Mouse (Mus musculus): Measurements from ENCODE around the gene Trpm8. TPM values are rescaled to one million over a fixed set of nuclear protein-coding genes. Genes with fewer than 3 reads are reported as not detected.

The Trpm8 gene
- polyA plus RNA-seq, 1 experiment, result not detected

DNA sequence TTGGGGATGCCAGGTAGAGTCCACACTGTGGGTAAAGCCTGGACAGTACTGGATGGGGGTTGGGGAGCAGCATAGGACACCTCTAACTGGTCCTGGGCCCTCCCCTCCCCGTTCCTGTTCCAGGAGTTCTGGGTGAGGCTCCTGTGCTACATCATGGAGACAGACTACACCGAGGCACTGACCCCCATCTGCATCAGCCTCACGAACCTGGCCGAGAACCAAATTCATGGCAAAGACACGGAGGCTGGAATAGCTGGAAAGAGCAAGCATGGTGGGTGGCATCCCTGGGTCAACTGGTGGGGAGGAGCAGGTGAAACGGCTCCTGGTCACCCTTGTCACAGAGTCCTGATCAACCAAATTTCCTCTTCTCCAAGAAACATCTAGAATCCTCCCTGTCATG, 38.7 kb upstream of the Trpm8 start:
- no peak for TF ChIP-seq GATA1 (IDR thresholded peaks at IDR 0.05; ENCODE audit: low read length)

DNA sequence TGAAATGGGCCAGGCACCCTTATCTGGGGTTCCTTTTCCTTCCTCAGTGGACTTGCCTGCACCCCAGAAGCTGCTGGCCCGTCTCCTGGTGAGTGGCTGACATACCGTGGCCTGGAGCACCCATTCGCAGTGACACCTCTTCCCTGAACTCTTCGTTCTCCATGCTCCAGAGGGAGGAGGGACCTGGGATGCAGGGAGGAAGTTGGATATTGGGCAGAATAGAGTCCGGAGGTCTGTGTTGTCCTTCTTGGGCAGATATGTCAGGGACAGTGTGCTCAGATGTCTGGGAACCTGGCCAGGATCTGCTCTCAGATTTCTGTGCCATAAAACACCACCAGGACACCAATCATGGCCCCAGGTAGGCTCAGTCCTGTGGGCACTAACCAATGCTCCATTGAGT, 37.4 kb upstream of the Trpm8 start:
- no peak for TF ChIP-seq GATA1 (IDR thresholded peaks at IDR 0.05; ENCODE audit: low read length)

DNA sequence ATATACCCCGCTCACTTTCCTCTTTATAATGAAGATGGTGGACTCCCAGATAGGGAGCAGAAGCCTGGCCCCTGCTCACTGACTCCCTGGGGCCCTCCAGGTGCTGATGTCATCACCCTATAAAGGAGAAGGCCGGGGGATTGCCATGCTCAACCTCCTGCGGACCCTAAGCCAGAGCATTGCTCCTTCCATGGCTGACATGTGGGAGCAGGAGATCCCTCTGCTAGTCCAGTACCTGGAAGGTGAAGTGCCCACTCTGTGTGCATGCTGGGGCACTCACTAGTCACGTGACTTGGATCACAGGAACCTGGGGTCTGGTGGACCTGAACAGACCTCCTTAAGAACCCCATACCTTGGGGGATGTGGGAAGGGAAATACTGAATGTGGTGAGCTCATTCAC, 36.9 kb upstream of the Trpm8 start:
- no peak for TF ChIP-seq GATA1 (IDR thresholded peaks at IDR 0.05; ENCODE audit: low read length)

DNA sequence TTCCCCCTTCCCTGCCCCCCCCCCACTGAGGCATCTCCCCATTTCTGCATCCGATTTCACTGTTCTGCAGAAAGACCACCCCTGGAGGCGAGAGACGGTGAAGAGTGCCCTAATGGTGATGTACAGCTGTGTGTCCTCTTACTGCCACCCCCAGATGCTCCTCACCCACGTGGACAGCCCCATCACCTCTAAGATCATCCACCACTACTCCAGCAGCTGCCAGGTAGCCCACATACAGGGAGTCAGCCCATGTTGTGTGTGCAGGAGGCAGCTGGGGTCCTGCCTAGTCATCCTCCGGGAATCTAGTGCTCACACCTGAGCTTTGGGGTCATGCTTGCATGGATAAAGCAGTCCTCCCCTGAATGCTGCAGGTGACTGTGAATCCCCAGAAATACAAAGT, 33.6 kb upstream of the Trpm8 start:
- no peak for TF ChIP-seq GATA1 (IDR thresholded peaks at IDR 0.05; ENCODE audit: low read length)

DNA sequence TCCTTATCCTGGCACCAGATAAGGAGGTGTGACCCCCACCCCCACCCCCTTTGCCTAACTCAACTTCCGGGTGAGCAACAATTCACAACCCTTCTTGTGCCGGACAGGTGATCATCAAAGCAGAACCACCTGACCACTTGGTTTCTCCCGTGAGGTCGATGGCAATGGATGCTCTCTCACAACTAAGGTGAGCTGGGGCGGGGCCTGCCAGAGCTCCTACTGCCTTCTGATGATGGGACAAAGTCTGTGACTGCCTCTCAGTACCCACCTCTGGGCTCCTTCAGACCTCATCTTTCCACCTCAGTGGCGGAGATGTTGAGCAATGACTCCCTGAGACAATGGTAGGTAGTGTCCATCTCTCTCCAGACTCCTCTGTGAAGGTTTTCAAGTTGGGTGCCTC, 31.6 kb upstream of the Trpm8 start:
- TF ChIP-seq GATA1 (IDR thresholded peaks at IDR 0.05; ENCODE audit: low read length), result no peak

DNA sequence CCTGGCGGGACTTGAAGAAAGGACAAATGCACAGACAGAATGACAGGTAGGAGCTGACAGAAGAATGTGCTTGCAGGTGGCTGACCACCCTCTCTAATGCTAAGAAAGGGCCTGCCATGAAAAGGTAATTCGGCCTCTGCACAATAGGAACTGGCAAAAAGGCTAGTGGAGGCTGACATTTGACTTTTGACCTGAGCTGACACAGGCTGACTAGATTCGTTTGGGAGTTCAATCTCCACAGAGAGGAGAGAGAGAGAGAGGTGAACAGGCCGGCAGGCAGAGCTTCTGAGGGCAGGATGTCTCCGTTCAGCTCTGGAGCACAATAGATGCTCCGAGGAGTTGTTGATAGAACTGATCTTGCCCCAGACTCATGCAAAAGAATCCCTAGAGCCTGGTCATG, 31.1 kb upstream of the Trpm8 start:
- TF ChIP-seq GATA1 (IDR thresholded peaks at IDR 0.05; ENCODE audit: low read length), result no peak

DNA sequence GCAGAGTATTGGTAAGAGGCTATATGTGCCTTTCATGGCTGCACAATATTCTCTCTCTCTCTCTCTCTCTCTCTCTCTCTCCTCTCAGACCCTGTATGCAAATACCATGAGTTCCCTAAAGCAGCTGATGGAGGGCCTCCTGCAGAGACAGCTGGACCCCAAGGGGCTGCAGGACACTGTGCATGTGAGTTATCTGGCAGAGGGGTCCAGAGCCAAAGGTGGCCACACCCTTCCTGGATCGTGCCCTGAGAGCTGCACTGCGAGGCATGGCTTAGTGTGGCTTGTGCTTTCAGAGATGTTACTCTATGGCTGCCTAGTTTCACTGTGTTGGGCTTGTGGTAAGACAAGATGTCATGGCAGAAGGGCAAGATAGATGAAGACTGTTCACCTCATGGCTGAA, 29.8 kb upstream of the Trpm8 start:
- no peak for TF ChIP-seq GATA1 (IDR thresholded peaks at IDR 0.05; ENCODE audit: low read length)

DNA sequence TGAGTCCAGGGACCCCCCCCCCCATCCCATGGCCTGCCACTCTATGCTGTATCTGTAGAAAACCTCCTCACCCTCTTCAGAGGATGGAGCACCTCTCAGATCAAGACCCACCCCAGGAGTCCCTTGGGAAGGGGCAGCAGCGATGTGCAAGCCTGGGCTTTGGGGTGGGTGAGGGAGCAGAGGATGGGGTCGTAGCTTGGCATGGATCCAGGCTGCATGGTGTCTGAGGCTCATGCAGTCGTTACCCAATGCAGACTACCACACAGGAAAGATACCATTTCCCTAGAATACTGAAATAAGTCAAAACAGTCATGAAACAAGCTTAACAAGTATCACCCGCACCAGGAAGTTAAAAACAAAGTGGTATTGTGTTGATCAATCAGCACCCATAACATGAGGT, 28.8 kb upstream of the Trpm8 start:
- no peak for TF ChIP-seq GATA1 (IDR thresholded peaks at IDR 0.05; ENCODE audit: low read length)

DNA sequence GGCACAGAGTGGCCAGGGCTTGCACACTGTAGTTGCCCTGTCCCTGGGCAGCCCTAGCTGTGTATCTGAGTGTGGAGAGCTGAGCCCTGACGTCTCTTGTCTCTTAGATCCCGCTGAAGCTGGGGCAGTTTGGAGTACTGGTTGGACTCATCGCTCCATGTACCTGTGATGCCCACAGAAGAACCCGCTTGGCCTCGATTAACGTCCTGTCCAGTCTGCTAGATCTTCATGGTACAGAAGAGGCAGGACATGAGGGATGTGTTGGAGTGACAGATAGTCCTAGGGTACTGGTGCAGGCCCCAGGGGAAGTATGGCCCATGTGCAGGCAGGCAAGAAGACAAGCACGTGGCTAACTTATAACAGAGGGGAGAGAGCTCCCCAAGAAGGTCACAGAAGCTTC, 27.9 kb upstream of the Trpm8 start:
- no peak for TF ChIP-seq GATA1 (IDR thresholded peaks at IDR 0.05; ENCODE audit: low read length)

DNA sequence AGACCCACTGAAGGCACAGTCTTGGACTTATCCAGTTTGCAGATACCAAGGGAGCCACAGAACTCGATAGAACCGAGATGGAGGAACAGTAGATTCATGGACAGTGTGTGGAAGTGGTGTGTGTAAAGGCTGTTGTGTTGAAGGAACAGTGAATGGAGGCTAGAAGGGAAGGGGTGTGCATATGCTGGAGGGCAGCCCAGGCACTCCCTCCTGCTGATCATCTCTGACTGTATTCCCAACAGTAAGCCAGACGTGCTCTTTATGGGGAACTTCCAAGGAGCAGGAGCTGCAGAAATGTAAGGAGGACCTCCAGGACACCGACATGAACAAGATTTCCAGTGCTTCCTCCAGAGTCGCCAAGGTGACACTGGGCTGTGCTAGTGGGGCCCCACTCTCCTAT, 27.4 kb upstream of the Trpm8 start:
- no peak for TF ChIP-seq GATA1 (IDR thresholded peaks at IDR 0.05; ENCODE audit: low read length)

DNA sequence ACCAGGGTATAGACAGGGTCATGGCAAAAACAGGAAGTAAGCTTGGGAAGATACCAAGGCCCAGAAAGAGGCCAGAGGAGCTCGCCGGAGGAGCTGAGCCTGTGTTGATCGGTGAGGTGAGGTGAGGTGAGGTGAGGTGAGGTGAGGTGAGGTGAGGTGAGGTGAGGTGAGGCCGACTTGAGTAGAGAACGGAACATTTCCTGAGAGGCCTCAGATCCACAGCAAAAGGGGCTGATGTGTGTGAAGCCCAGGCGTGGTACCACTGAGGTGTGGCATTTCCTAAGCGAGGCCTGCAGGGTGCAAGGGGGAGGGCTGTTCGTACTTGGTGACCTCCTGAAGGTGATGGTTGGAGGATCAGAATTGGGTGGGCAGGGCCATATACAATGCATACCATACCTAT, 24.4 kb upstream of the Trpm8 start:
- no peak for TF ChIP-seq GATA1 (IDR thresholded peaks at IDR 0.05; ENCODE audit: low read length)

DNA sequence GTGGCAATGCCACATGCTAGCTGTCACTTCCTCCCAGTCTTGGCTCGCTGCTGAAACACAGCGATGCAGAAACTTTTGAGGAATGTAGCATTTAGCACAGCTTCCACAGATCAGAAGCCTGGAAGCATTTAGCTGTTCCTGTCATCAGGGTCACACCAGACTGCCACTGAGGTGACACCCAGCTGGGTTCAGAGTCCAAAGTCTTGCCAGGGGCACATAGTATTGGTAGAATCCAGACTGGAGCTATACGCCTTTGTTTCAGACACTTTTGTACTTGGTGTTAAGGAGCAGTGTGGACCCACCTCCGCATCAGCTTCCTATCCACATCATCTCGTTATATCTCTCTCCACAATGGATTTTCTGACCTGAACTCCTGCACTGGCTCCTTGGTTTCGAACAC, 23.9 kb upstream of the Trpm8 start:
- no peak for TF ChIP-seq GATA1 (IDR thresholded peaks at IDR 0.05; ENCODE audit: low read length)

DNA sequence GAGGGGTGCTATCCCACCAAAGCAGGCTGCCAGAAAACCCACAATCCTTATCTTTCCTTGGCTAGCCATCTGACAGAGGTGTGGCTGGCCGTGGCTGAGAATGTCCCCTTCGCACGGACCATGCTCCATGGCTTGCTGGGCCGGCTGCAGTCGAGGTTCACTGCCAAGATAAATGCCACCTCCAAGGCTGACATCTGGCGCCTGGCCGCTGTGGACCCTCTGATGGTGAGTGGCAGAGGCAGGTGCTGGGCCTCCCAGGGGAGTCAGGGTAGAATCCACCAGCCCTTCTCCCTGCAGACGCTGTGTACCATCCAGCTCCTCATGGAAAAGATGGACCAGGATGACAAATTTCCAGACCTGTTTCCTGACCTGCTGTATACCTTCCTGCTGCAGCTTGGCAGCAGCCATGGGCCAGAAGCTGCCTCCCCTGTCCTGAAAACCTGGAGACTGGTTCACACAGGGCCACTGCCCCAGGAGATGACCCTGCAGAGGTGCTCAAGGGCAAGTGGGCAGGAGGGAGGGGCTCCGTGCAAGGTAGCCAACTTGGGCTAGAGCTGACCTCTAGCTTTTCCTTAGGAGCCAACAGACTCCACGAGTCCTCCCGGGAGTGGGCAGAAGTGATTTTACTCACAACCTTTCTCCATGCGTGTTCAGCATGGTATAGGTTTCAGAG, 22.5 kb upstream of the Trpm8 start:
- no peak for TF ChIP-seq GATA1 (IDR thresholded peaks at IDR 0.05; ENCODE audit: low read length)

DNA sequence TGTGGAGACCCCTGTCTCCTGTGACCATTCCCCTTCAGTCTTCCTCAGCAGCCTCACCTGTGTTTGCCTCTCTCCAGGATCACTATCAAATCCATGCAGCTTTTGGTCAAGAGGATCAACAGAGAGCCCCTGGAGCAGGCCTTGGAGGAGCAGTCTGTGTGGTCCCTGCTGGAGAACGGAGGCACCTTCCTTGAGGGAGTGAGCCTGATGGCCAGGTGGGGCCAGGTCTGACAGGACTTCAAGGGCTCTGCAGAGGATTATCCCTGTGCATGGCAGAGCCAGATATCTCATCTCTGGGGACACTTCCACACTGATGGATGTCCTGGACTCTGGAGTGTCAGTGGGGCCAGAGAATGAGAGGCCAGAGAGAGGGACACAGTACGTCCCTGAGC, 22.0 kb upstream of the Trpm8 start:
- no peak for TF ChIP-seq GATA1 (IDR thresholded peaks at IDR 0.05; ENCODE audit: low read length)

DNA sequence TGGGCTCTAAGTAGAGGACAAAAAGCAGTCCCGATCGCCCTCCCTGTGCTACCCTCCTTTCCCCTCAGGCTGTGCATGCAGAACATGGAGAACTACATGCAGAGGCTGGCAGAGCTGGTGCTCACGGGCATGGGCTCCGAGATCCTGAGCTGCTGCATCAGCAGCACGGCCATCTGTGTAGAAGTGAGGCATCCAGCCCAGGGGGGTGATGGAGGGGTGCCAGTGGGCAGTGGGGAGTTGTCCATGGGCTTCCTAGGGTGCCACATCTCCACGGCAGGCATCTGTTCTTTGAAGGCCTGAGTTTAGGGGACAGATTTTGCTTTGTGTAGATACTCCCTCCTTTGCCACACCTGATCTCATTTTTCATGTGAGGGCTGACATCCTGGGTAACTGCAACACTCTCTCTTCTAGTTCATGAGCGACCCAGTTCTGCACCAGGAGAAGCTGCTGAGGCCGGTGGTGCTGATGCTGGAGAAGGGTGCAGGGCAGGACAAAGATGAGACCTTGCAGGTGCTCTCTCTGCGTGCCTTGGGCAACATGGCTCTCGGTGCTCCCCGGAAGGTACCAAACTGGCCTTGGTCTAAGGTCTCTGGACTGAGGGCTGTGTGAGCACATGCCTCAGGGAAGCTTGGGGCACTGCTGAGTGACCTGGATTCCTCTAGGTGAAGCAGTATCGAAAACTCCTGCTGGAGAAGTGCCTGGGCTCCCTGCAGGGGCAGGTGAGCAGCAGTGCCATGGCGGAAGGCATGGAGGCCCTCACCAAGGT, 21.3 kb upstream of the Trpm8 start:
- no peak for TF ChIP-seq GATA1 (IDR thresholded peaks at IDR 0.05; ENCODE audit: low read length)

DNA sequence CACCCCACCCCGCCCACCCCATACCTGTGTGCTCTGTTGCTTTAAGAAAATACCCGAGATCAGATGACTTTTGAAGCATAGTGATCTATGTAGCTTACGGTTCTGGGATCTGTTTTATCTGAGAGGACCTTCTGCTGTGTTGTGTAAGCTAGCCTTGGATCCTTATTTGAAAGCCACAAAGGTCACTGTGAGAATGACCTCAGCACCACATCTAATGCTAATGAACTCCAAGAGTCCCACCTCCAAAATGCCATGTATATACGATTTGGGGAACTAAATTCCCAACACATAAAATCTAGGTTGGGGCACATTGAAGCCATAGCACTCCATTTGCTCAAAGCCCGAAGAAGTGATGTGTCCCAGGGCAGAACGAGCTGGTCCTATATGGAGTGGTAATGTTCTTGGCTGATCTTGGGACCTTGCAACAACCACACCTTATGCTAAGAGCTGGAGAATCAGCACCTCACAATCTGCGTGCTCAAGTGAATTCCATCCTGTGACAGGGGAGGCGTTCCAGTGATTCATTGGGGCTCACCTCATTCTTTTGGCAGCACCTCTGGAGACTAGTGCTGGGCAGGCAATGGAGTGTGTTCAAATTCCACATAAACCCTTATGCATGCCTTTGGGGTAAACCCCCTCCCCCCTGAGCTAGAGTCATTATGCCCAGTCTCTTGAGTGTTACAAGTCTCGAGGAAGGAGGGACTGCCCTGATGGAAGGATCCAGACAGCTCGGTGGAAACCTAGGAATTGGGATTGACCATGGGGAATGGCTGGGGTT, 20.4 kb upstream of the Trpm8 start:
- TF ChIP-seq GATA1 (IDR thresholded peaks at IDR 0.05; ENCODE audit: low read length), result no peak

DNA sequence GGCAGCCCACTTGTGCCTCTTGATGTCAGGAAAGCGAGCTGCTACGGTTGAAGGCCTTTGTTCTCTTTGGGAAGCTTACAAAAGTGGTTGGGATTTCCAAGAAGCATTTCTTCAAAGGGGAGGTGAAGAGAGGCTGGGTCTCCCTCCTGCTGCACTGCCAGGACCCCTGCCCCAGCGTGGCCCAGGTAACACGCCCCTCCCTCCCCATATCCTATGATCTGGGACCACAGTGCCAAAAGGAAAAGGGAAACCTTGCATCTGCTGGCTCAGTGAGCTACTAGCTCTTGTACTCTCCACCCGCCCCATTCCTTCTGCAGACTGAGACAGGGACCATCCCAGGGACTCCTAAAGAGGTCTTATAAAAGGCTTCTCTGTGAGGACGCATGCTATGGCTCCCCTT, 19.8 kb upstream of the Trpm8 start:
- no peak for TF ChIP-seq GATA1 (IDR thresholded peaks at IDR 0.05; ENCODE audit: low read length)
